Mouse (Mus musculus) testis, adult 2 months (tissue): Measurements from ENCODE around the gene Depdc1b.

Source experiments
- CTCF ChIP-seq: fragments of 200-500 bp; IDR thresholded peaks from 2 replicates; pipeline ENCODE4 v1.5.1; 2012; ENCODE audit warnings: low read depth, mild to moderate bottlenecking, inconsistent platforms, low read length, moderate library complexity; ENCODE audit not compliant: control insufficient read depth, insufficient read depth, insufficient replicate concordance
- POLR2A ChIP-seq: fragments of 200-500 bp; IDR thresholded peaks from 2 replicates; pipeline ENCODE4 v1.6.1; 2012; ENCODE audit warnings: low read depth, mild to moderate bottlenecking, inconsistent platforms, low read length, moderate library complexity; ENCODE audit not compliant: control insufficient read depth

DNA sequence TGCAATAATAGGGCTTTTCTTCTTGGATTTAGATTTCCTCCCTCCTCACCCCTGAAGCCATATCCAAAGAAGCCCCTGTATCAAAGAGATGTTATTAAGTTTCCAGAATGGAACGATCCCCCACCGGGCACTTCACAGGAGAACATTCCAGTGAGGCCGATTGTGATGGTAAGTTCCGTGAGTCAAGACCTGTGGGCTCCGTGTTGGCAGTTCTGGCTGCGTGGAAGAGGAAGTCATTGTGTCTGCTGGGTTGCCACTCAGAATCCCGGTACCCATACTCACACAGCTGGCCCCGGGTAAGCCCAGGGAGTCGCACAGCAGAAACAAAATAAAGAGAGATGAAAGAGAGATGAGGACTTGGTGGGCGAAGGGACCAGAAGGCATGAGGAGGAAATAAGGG, 41.2 kb downstream of the Depdc1b start:
- TF ChIP-seq POLR2A: no peak; the same call in 1 of the 2 replicates
- TF ChIP-seq CTCF: no peak
